Mouse (Mus musculus) cerebellum, postnatal 14 days (tissue): ENCODE results near the gene Cdh3.

Source experiments
- DNase-seq, 2 experiments: peaks; one replicate each; pipeline ENCODE4 v3.0.0; 2021; ENCODE audit warnings: mixed read lengths in 2 of 2

The Cdh3 gene

GRCm38 (mm10) chr8:106510365-106510975 is at the start of gene Cdh3:
Cdh3 (plus strand) TSS chr8:106510891.
- DNase-seq, result peak; percentile 53 to 59

GRCm38 (mm10) chr8:106462131-106462530 is 48.6 kb upstream of the Cdh3 start:
- no peak for DNase-seq

- DNase-seq, result no peak
These were observed 46.9 kb upstream of the Cdh3 start for GRCm38 (mm10) chr8:106463795-106464194.

GRCm38 (mm10) chr8:106469485-106469884 is 41.2 kb upstream of the Cdh3 start:
- no peak for DNase-seq

- DNase-seq, result no peak
These were observed 36.7 kb upstream of the Cdh3 start for GRCm38 (mm10) chr8:106474001-106474400.

GRCm38 (mm10) chr8:106500018-106500685 is 10.5 kb upstream of the Cdh3 start, which contains the start of gene 6030452D12Rik:
6030452D12Rik (plus strand) TSS chr8:106500522.
- DNase-seq, result no peak

- no peak for DNase-seq
These were observed 6.5 kb upstream of the Cdh3 start for GRCm38 (mm10) chr8:106504241-106504640.

GRCm38 (mm10) chr8:106505328-106505965 is 5.2 kb upstream of the Cdh3 start:
- no peak for DNase-seq

- DNase-seq, result no peak
These were observed 4.6 kb upstream of the Cdh3 start for GRCm38 (mm10) chr8:106506106-106506505.

- peak; percentile 49 to 53 for DNase-seq
These were observed 2.8 kb upstream of the Cdh3 start for GRCm38 (mm10) chr8:106507761-106508331.

- DNase-seq, result no peak
These were observed 2.2 kb upstream of the Cdh3 start for GRCm38 (mm10) chr8:106508456-106508855.

- no peak for DNase-seq
These were observed 1.5 kb upstream of the Cdh3 start for GRCm38 (mm10) chr8:106509079-106509780.

- DNase-seq, result peak in 1 of 2 experiments; percentile 26
These were observed 392 bp downstream of the Cdh3 start for GRCm38 (mm10) chr8:106511065-106511501.

GRCm38 (mm10) chr8:106511531-106512041 is 895 bp downstream of the Cdh3 start:
- no peak for DNase-seq

- no peak for DNase-seq
These were observed 1.9 kb downstream of the Cdh3 start for GRCm38 (mm10) chr8:106512475-106513150.

GRCm38 (mm10) chr8:106515946-106516479 is 5.3 kb downstream of the Cdh3 start:
- DNase-seq, result no peak

GRCm38 (mm10) chr8:106516581-106516980 is 5.9 kb downstream of the Cdh3 start:
- DNase-seq, result no peak

- no peak for DNase-seq
These were observed 8.1 kb downstream of the Cdh3 start for GRCm38 (mm10) chr8:106518763-106519162.

GRCm38 (mm10) chr8:106520578-106520977 is 9.9 kb downstream of the Cdh3 start:
- DNase-seq, result no peak

- no peak for DNase-seq
These were observed 11.2 kb downstream of the Cdh3 start for GRCm38 (mm10) chr8:106521845-106522244.

- no peak for DNase-seq
These were observed 16.0 kb downstream of the Cdh3 start for GRCm38 (mm10) chr8:106526725-106527124.
